In the genomic region with DNA sequence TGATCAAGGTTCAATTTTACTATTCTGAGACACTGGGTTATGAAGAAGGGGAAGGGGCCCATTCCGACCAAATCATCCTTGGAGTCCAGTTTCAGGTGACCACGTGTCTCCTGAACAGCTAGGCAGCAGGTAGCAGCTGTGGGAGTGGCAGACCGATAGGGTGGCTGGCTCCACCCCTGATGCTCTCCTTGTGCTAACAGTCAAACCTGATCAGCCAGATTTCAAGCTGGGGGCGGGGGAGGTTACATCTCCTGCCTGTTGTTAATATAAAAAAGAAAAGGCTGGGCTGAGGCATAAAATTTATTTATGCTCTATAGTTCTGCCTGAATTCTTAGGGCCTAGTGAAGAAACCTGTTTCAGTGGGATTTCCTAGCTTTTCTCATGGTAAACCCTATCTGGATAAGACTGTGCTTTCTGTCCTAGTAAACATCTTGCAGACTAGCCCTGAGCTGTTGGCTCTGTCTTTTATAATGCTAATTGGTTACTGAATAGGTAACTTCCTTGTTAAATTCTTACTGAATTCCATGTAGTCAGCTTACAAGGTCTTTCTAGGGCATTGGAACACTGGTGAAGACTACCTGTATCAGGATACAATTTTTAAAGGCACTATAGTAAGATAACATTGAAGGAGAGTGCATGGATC, we compare ENCODE assay signal across 16 mouse cellular contexts. TPM values are rescaled to one million over a fixed set of nuclear protein-coding genes. Genes with fewer than 3 reads are reported as not detected.
"Had no signal": no experiment of that assay in that cellular context is flagged by ENCODE, and none has a peak within 500 bp of the region (broad histone marks: within the 10 kb centered on the region; RNA-seq: fewer than 3 reads in every experiment).

No protein-coding gene starts in this region.

RNA-seq across cellular contexts. Expression of a gene that starts 16.4 kb away (rescaled TPM):
- polyA plus RNA-seq: lung, embryonic 14.5 days; lung, embryonic 16.5 days; midbrain, embryonic 10.5 days; midbrain, embryonic 12.5 days; midbrain, embryonic 16.5 days; myocyte; neural tube, embryonic 11.5 days; neural tube, embryonic 13.5 days; stomach, embryonic 14.5 days; stomach, embryonic 16.5 days had no signal

RNA-seq across cellular contexts. Expression of a gene that starts 32.3 kb away (rescaled TPM):
- polyA plus RNA-seq: liver, embryonic 16.5 days; lung, embryonic 14.5 days; lung, embryonic 16.5 days; midbrain, embryonic 10.5 days; midbrain, embryonic 12.5 days; midbrain, embryonic 14.5 days; midbrain, embryonic 16.5 days; myocyte; neural tube, embryonic 11.5 days; neural tube, embryonic 13.5 days; neural tube, embryonic 15.5 days; small intestine, adult 2 months; stomach, embryonic 14.5 days; stomach, embryonic 16.5 days; testis, adult 2 months; thymus, adult 2 months had no signal

RNA-seq across cellular contexts. Expression of a gene that starts 41.2 kb away (rescaled TPM):
- polyA plus RNA-seq: liver, embryonic 16.5 days; lung, embryonic 14.5 days; lung, embryonic 16.5 days; midbrain, embryonic 12.5 days; midbrain, embryonic 16.5 days; neural tube, embryonic 11.5 days; stomach, embryonic 14.5 days had no signal

RNA-seq across cellular contexts. Expression of a gene that starts 48.9 kb away (rescaled TPM):
- polyA plus RNA-seq: lung, embryonic 14.5 days; lung, embryonic 16.5 days; midbrain, embryonic 10.5 days; midbrain, embryonic 12.5 days; midbrain, embryonic 14.5 days; midbrain, embryonic 16.5 days; neural tube, embryonic 11.5 days; neural tube, embryonic 13.5 days; neural tube, embryonic 15.5 days; stomach, embryonic 14.5 days; thymus, adult 2 months had no signal

RNA-seq across cellular contexts. Expression of a gene that starts 57.8 kb away (rescaled TPM):
- polyA plus RNA-seq: lung, embryonic 14.5 days; lung, embryonic 16.5 days; midbrain, embryonic 10.5 days; midbrain, embryonic 14.5 days; neural tube, embryonic 13.5 days; neural tube, embryonic 15.5 days; small intestine, adult 2 months; stomach, embryonic 14.5 days; testis, adult 2 months; thymus, adult 2 months had no signal
